28 mouse cellular contexts compared by ENCODE assay signal in the genomic region with DNA sequence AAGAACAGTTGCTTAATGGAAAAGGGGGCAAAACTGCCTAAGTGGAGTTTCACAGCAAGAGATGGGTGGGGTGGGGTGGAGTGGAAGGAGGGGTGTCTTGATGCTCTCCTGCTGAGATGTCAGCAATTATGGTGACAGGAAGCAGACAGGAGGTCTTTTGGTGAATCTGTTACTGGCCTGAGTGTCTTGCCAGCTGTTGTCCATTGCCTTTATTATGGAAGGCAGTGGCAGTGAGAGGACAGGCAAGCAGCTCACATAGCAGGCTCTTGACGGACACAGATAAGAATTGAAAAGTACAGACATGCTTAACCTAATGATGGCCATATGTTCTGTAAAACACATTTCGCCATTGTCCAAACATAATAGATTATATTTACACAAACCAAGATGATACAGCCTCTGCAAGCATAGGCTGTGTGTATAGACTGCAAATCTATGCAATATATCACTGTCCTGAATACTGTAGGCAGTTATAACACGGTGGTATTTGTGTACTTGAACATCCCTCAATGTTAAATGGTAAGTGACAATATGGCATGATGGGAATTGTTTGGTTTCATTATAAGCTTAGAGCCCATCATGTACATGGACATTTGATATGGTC.
DNase-seq lines count a peak whose midpoint lies in the region; ATAC-seq and TF ChIP-seq lines count a peak whose summit lies in the region.
"Had no signal": no experiment of that assay in that cellular context is flagged by ENCODE, and none has a peak within 500 bp of the region (broad histone marks: within the 10 kb centered on the region; RNA-seq: fewer than 3 reads in every experiment).

No protein-coding gene starts in this region.

- no peak overlapping the region for H3K4me3 ChIP-seq in kidney, embryonic 14.5 days (ENCODE audit: low read length)
- no peak overlapping the region for H3K4me3 ChIP-seq in lung, embryonic 14.5 days (ENCODE audit: low read depth, low read length)
- H3K4me3 ChIP-seq in stomach, embryonic 14.5 days (ENCODE audit: low read depth, low read length): no peak overlapping the region
- no peak overlapping the region for H3K4me3 ChIP-seq in stomach, postnatal 0 days (ENCODE audit: low read depth, low read length)
- no peak overlapping the region for H3K4me3 ChIP-seq in heart, embryonic 11.5 days (ENCODE audit: low read depth, low read length)
- H3K4me3 ChIP-seq: embryonic facial prominence, embryonic 10.5 days; embryonic facial prominence, embryonic 15.5 days; forebrain, embryonic 12.5 days; heart, adult 2 months; heart, embryonic 13.5 days; limb, embryonic 10.5 days; limb, embryonic 15.5 days; liver, embryonic 13.5 days; midbrain, embryonic 10.5 days; midbrain, embryonic 15.5 days; neural tube, embryonic 15.5 days had no signal

- no peak overlapping the region for H3K4me2 ChIP-seq in kidney, embryonic 14.5 days (replicated peaks; ENCODE audit: low read depth, low read length)
- no peak overlapping the region for H3K4me2 ChIP-seq in lung, embryonic 14.5 days
- H3K4me2 ChIP-seq in stomach, embryonic 14.5 days (replicated peaks; ENCODE audit: low read depth, low read length): no peak overlapping the region
- H3K4me2 ChIP-seq in stomach, postnatal 0 days (replicated peaks; ENCODE audit: low read depth): no peak overlapping the region
- H3K4me2 ChIP-seq in heart, embryonic 11.5 days: no peak overlapping the region
- H3K4me2 ChIP-seq: embryonic facial prominence, embryonic 15.5 days; forebrain, embryonic 12.5 days; heart, embryonic 13.5 days; hindbrain, embryonic 14.5 days; limb, embryonic 15.5 days; liver, embryonic 13.5 days; midbrain, embryonic 15.5 days; neural tube, embryonic 15.5 days had no signal

- no peak for TF ChIP-seq EP300 in stomach, postnatal 0 days (optimal IDR thresholded peaks at IDR 0.05)

- no peak for DNase-seq in kidney, postnatal 14 days
- DNase-seq in lung, embryonic 14.5 days: peak; percentile 58
- no peak for DNase-seq in lung, postnatal 10 days
- DNase-seq in stomach, postnatal 0 days (ENCODE audit: low spot score): no peak
- DNase-seq: adrenal gland, postnatal 25 days; cerebellum, adult 11-12 months; cerebellum, adult 9-11 months; forebrain, postnatal 0 days; heart, adult 2 months; heart, postnatal 10 days; layer of hippocampus, postnatal 36 days; liver, embryonic 13.5 days; lung, adult 2 months; right cerebral cortex, adult 18-20 months; spleen, adult 18-20 months had no signal

- 68% methylated on average over 3 of the region's 3 CpGs for WGBS in kidney, embryonic 14.5 days
- 32% methylated on average over 3 of the region's 3 CpGs for WGBS in lung, embryonic 14.5 days
- WGBS in stomach, embryonic 14.5 days: 36% methylated on average over 3 of the region's 3 CpGs
- WGBS in stomach, postnatal 0 days: 47% methylated on average over 3 of the region's 3 CpGs
- 54% methylated on average over 3 of the region's 3 CpGs for WGBS in heart, embryonic 11.5 days (ENCODE audit: insufficient replicate concordance)

- no peaks in the 10 kb centered on the region for H3K27me3 ChIP-seq in kidney, embryonic 14.5 days (ENCODE audit: control insufficient read depth, insufficient read depth, low read length)
- H3K27me3 ChIP-seq in lung, embryonic 14.5 days (ENCODE audit: insufficient read depth, low read length): no peaks in the 10 kb centered on the region
- H3K27me3 ChIP-seq in stomach, embryonic 14.5 days (ENCODE audit: control insufficient read depth, insufficient read depth, low read length): no peaks in the 10 kb centered on the region
- no peaks in the 10 kb centered on the region for H3K27me3 ChIP-seq in stomach, postnatal 0 days (ENCODE audit: control insufficient read depth, insufficient read depth, low read length)
- H3K27me3 ChIP-seq in heart, embryonic 11.5 days (ENCODE audit: control insufficient read depth, insufficient read depth, low read length): no peaks in the 10 kb centered on the region
- H3K27me3 ChIP-seq: embryonic facial prominence, embryonic 15.5 days; forebrain, embryonic 12.5 days; heart, embryonic 13.5 days; limb, embryonic 15.5 days; liver, embryonic 13.5 days; midbrain, embryonic 15.5 days; neural tube, embryonic 15.5 days had no signal

- no peaks in the 10 kb centered on the region for H3K36me3 ChIP-seq in kidney, embryonic 14.5 days (ENCODE audit: control insufficient read depth, insufficient read depth, low read length)
- H3K36me3 ChIP-seq in lung, embryonic 14.5 days (ENCODE audit: insufficient read depth): no peaks in the 10 kb centered on the region
- H3K36me3 ChIP-seq in stomach, embryonic 14.5 days (ENCODE audit: control insufficient read depth, insufficient read depth, low read length): no peaks in the 10 kb centered on the region
- H3K36me3 ChIP-seq in stomach, postnatal 0 days (ENCODE audit: control insufficient read depth, insufficient read depth, low read length): no peaks in the 10 kb centered on the region
- no peaks in the 10 kb centered on the region for H3K36me3 ChIP-seq in heart, embryonic 11.5 days (ENCODE audit: control insufficient read depth, insufficient read depth, low read length)
- H3K36me3 ChIP-seq: embryonic facial prominence, embryonic 10.5 days; embryonic facial prominence, embryonic 15.5 days; forebrain, embryonic 12.5 days; heart, embryonic 13.5 days; limb, embryonic 10.5 days; limb, embryonic 15.5 days; liver, embryonic 13.5 days; midbrain, embryonic 10.5 days; midbrain, embryonic 15.5 days; neural tube, embryonic 15.5 days had no signal

- no peak for TF ChIP-seq CTCF in lung, embryonic 14.5 days (IDR thresholded peaks at IDR 0.05; ENCODE audit: low read depth)
- no peak for TF ChIP-seq CTCF in stomach, postnatal 0 days (IDR thresholded peaks at IDR 0.05; ENCODE audit: low read depth)

- peak; percentile 66; the same call in 1 of the 2 replicates for ATAC-seq in kidney, embryonic 14.5 days (ENCODE audit: low FRiP score, low TSS enrichment)
- ATAC-seq in lung, embryonic 14.5 days (ENCODE audit: insufficient read depth): peak; percentile 71; the same call in 1 of the 2 replicates
- ATAC-seq in stomach, embryonic 14.5 days (ENCODE audit: insufficient number of reproducible peaks, insufficient read depth, low FRiP score, low read depth): peak; percentile 67; the same call in 1 of the 2 replicates
- no peak for ATAC-seq in stomach, postnatal 0 days (ENCODE audit: low FRiP score, low TSS enrichment)
- no peak for ATAC-seq in heart, embryonic 11.5 days (replicated peaks; ENCODE audit: insufficient number of reproducible peaks, low FRiP score, low TSS enrichment)
- ATAC-seq: forebrain, postnatal 0 days; midbrain, embryonic 15.5 days had no signal

- H3K27ac ChIP-seq in kidney, embryonic 14.5 days (ENCODE audit: low read depth, low read length): no peak overlapping the region; the same call in 1 of the 2 replicates
- H3K27ac ChIP-seq in lung, embryonic 14.5 days (ENCODE audit: low read depth): no peak overlapping the region
- H3K27ac ChIP-seq in stomach, embryonic 14.5 days (ENCODE audit: low read length): peak overlapping the region; percentile 56; the same call in 1 of the 2 replicates
- no peak overlapping the region for H3K27ac ChIP-seq in stomach, postnatal 0 days (replicated peaks)
- H3K27ac ChIP-seq in heart, embryonic 11.5 days (ENCODE audit: low read depth, low read length): no peak overlapping the region
- H3K27ac ChIP-seq: embryonic facial prominence, embryonic 10.5 days; embryonic facial prominence, embryonic 15.5 days; forebrain, embryonic 12.5 days; heart, adult 2 months; heart, embryonic 13.5 days; hindbrain, embryonic 14.5 days; limb, embryonic 10.5 days; limb, embryonic 15.5 days; liver, embryonic 13.5 days; midbrain, embryonic 10.5 days; midbrain, embryonic 15.5 days; neural tube, embryonic 15.5 days had no signal

- no peaks in the 10 kb centered on the region for H3K9me3 ChIP-seq in kidney, embryonic 14.5 days (ENCODE audit: control insufficient read depth, low read length)
- no peaks in the 10 kb centered on the region for H3K9me3 ChIP-seq in lung, embryonic 14.5 days (ENCODE audit: low read depth, low read length)
- H3K9me3 ChIP-seq in stomach, embryonic 14.5 days (ENCODE audit: control insufficient read depth, low read depth, low read length): no peaks in the 10 kb centered on the region
- no peaks in the 10 kb centered on the region for H3K9me3 ChIP-seq in stomach, postnatal 0 days (ENCODE audit: control insufficient read depth, low read length)
- H3K9me3 ChIP-seq in heart, embryonic 11.5 days (replicated peaks; ENCODE audit: control insufficient read depth, low read length): no peaks in the 10 kb centered on the region
- H3K9me3 ChIP-seq: embryonic facial prominence, embryonic 10.5 days; embryonic facial prominence, embryonic 15.5 days; forebrain, embryonic 12.5 days; heart, embryonic 13.5 days; limb, embryonic 10.5 days; limb, embryonic 15.5 days; liver, embryonic 13.5 days; midbrain, embryonic 10.5 days; midbrain, embryonic 15.5 days; neural tube, embryonic 15.5 days had no signal

- H3K9ac ChIP-seq in kidney, embryonic 14.5 days (ENCODE audit: low read depth, low read length): no peak overlapping the region
- H3K9ac ChIP-seq in lung, embryonic 14.5 days: no peak overlapping the region
- H3K9ac ChIP-seq in stomach, embryonic 14.5 days (replicated peaks; ENCODE audit: low read depth, low read length): no peak overlapping the region
- no peak overlapping the region for H3K9ac ChIP-seq in stomach, postnatal 0 days (ENCODE audit: low read length)
- no peak overlapping the region for H3K9ac ChIP-seq in heart, embryonic 11.5 days (ENCODE audit: low read depth, low read length)
- H3K9ac ChIP-seq: embryonic facial prominence, embryonic 15.5 days; forebrain, embryonic 12.5 days; forebrain, postnatal 0 days; heart, embryonic 13.5 days; hindbrain, embryonic 14.5 days; limb, embryonic 15.5 days; liver, embryonic 13.5 days; midbrain, embryonic 15.5 days; neural tube, embryonic 15.5 days had no signal

- H3K4me1 ChIP-seq in kidney, embryonic 14.5 days (ENCODE audit: control insufficient read depth, insufficient read depth, low read length): no peaks in the 10 kb centered on the region
- H3K4me1 ChIP-seq in lung, embryonic 14.5 days (ENCODE audit: insufficient read depth): 0 out of 2 replicates have a peak, but pooled peaks cover 5% of the 10 kb centered on the region
- H3K4me1 ChIP-seq in stomach, embryonic 14.5 days (ENCODE audit: control insufficient read depth, insufficient read depth, low read length): peaks cover 16% of the 10 kb centered on the region
- H3K4me1 ChIP-seq in stomach, postnatal 0 days (replicated peaks; ENCODE audit: control insufficient read depth, insufficient read depth): no peaks in the 10 kb centered on the region
- H3K4me1 ChIP-seq in heart, embryonic 11.5 days (ENCODE audit: control insufficient read depth, insufficient read depth, low read length): no peaks in the 10 kb centered on the region
- H3K4me1 ChIP-seq: forebrain, embryonic 12.5 days; heart, embryonic 13.5 days; limb, embryonic 15.5 days; midbrain, embryonic 10.5 days; midbrain, embryonic 15.5 days; neural tube, embryonic 15.5 days had no signal

Comparison
In these comparisons a context has a peak if more than half of its experiments do, and no peak if none do; other contexts are left out.
1. ATAC-seq: peak in kidney, embryonic 14.5 days (single experiment), lung, embryonic 14.5 days (single experiment) and stomach, embryonic 14.5 days (single experiment); none in stomach, postnatal 0 days (single experiment) and heart, embryonic 11.5 days (single experiment).